Mouse (Mus musculus): ENCODE data around the gene Socs2. TPM values are rescaled to one million over a fixed set of nuclear protein-coding genes. Genes with fewer than 3 reads are reported as not detected.
"Not testable (repeated sequence)": the region's sequence is repeated elsewhere in the genome, so short reads cannot be mapped to it uniquely, and the experiment has no call there.

Gene Socs2
- total RNA-seq, 2 experiments from 2014 or later: 78.0 to 81.5 TPM

DNA sequence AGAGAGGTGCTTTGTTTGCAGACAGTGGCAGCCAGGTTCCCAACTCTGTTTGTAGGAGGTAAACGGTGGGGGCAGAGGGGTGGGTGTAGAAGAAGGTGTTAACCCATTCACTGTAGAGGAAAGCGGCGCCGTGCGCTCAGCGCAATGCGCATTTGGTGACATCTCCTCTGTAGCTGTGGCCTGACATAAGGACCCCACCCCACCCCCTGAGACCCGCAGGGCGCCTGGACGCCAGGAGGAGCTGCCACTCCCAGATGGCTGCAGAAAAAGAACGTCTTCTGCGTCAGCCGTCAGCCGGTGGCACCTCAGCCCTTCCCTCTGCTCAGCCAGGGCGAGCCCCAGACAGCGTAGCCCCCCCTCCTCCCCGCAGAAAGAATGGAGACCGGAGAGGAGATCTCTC is 18.5 kb downstream of the Socs2 start:
- intact Hi-C loops (cut with DNase I): no loop called here
- peak; percentile 37 for DNase-seq

DNA sequence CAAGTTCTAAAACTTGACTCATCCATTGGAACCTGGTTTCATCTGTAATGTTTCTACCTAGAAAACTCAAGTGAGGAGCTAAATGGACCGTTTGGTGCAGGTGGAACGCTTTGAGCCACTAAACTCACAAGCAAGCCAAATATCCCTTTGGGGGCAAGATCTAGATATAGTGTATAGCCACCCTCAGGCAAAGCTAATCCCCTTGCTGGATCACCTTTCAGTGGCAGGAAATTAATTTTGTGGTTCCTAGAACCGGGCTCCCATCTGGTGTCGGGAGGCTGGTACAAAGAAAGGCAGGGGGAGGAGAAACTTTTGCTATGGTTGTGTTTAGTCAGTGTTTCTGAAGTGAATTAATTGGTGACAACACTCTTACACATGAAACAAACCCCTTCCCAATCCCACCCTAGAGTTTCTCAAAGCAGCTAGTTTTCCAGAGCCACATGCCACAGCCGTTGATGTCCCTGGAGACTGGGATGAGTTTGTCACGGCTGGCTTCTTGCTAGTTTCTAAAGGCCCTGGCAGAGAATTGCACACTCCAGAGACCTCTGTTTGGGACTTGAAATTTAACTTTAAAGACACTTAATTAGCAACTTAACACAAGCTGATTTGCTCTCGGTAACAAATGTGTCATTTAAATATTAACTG is 19.7 kb downstream of the Socs2 start:
- no peak for DNase-seq
- intact Hi-C loops (cut with DNase I): no loop called here

DNA sequence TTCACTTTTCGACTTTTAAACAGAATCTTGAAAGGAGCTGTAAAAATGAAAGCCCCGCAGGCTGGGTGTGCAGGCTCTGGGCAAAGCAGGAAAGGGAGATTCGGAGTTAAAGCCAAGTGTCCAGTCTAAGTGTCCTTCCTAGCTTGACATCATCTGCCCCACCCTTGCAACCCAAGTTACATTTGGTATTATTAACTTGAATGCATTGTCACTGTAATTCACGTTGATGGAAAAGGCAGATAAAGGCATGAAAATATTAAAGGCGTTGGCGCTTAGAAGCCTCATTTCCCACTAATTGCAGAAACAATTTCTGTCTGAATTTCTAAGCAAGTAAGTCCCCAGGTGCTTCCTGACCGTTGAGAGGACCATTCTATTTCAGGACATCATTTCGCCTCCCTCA is 20.6 kb downstream of the Socs2 start:
- DNase-seq: no peak
- intact Hi-C loops (cut with DNase I): no loop called here

DNA sequence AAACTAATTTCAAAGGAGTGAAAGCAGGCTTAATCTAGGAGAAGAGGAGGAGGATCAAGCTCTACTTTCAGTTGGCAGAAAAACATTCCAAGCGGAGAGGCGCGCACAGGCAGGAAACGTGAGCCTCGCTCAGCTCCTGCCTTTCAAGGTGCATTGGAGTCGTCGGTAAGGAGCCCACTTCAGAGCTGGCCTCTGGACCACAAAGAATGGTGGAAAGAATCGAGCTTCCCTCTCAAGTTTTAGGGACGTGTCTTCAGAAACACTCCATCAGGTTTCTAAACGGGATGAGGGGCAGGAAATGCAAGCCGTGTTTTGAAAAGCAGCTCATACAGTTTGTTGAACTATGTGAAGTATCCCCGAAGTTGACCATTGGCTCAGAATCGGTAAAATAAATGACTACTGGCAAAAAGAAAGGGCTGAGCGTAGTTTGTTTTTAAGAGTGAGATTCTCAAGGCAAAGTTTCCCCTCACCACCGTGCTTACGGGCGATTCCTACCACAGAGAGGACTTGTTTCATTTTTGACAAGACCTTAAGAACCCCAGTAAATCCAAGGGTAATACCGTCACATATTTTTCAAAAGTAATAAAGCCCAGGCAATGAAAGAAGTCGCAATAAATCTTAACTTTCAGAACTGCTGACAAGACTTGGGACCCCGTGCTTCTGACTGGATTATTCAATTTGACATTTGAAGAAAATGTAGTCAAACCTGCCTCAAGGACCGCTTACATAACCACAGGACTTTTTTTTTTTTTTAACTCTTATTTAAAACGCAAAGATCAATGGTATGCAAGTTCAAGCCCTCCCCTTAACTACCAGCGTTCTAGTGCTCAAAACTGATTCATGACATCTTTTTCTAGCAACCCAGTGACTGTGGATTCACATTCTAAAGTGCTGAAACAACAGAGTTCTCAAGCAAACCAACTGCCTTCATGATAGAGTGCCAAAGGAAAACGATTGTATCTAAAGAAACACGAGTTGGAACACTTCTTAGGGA is 21.9 kb downstream of the Socs2 start:
- intact Hi-C loops (cut with DNase I): no loop called here

DNA sequence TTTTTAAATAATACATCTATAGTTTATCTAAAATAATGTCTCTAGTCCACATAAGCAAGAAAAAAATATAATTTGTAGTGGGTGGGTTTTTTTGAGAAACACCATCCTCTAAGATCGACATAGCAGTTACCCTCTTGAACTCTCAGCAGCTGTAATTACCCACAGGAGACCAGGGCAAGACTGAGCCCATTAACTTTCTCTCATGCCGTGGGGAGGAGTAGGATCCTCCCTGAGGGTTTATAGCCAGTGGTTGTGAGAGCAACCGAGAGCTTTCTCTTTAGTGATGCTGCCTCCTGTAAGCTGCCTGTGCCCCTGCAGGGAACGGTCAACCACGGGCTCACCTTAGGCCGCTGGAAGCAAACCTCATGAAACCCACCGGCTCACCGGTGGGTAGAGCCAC is 24.9 kb downstream of the Socs2 start:
- DNase-seq: no peak
- intact Hi-C loops (cut with DNase I): no loop called here

More for the DNA sequence above, 21.9 kb downstream of the Socs2 start:
- no peak for DNase-seq

DNA sequence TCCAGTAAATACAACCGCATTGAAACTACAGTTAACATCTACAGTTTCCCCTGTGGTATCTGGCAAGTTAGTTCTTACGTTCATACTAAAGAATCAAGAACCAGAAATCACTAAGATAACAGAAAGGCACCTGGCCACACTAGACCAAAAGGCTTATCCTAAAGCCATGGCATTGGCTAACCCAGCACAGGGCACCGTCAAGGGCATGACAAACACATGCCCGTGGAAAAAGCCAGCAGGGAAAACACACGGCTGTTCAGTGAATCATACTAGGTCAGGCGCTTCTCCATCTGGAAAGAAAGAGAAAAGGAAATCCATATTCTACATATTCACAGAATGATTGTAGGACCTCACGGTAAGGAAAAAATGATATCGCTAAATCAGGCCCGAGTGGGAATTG is 26.1 kb downstream of the Socs2 start:
- intact Hi-C loops (cut with DNase I): no loop called here
- no peak for DNase-seq

DNA sequence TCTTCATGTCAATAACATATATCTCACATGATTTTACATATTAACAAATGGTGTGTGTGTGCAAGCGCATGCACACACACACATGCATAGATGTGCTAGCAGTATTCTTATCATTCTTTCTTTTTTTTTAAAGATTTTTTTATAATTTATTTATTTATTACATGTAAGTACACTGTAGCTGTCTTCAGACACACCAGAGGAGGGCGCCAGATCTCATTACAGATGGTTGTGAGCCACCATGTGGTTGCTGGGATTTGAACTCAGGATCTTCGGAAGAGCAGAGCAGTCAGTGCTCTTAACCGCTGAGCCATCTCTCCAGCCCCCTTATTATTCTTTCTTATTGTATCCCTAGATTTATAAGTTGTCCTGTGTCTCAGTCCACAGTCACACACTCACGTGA is 27.2 kb downstream of the Socs2 start:
- DNase-seq; intact Hi-C loops (cut with DNase I): not testable (repeated sequence)

DNA sequence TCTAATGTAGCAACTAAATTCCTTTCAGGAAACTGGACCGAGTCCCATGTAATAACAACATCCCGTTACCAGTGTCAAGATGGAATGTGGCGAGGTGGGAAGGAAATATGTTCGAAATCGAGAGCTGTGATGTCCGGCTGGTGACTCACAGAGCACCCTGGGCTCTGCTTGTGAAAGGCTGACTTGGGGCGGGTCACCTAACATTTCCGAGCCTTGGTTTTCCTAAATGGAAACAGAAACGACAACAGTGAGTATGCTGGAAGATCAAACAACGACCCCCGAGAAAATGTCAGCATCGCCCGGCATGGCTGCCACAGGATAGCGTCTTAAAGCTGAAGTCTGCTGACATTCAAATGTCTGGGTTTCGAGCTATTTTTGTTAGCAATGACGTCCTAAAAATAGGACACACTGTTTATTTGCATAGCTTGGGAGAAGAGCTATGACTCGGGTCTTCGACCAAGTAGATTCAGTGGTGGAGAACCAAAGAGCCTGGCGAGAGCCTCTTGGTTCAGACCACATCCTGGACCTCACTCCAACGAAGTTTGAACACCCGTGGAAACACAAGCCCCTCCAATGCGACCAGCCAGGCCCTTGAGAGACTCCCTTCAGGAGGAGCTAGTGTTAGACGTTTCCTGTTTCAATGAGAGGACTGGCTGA is 28.0 kb downstream of the Socs2 start:
- intact Hi-C loops (cut with DNase I): no loop called here

DNA sequence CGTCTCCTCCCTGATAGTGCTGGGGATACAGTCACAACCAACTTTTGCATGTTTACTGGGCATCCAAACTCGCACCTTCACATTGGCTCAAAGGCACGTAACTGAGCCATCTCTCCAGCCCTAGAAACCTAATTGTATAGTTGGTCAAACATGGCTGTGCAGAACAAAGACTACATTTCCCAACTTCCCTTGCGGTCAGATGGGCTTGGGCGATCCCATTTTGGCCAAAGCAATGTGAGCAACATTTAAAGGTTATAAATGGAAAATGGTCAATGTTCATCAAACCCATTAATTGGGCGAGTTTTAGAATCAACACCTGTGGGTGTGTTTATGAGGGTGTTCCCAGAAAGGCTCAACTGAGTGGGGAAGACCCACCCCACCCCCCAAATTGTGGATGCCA is 30.5 kb downstream of the Socs2 start:
- intact Hi-C loops (cut with DNase I): no loop called here
- no peak for DNase-seq

More for the DNA sequence above, 28.0 kb downstream of the Socs2 start:
- DNase-seq: no peak

DNA sequence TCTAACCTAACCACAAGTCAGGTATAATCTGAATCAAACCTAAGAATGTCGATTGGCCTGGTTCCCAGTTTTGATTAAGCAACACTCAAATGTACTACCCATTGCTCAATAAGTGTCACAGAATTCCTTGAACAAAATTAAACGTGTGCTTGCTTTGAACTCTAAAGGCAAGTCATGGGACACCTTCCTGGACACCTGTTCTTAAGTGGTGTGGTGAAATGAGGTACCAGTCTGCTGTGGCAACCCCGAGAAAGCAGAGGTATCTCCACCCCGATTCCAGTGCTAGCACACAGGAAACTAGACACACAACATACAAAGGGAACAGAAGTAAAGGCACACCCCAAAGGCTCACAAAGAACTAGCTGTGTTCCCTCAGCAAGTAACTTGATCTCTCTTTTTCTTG is 31.2 kb downstream of the Socs2 start:
- intact Hi-C loops (cut with DNase I): no loop called here

DNA sequence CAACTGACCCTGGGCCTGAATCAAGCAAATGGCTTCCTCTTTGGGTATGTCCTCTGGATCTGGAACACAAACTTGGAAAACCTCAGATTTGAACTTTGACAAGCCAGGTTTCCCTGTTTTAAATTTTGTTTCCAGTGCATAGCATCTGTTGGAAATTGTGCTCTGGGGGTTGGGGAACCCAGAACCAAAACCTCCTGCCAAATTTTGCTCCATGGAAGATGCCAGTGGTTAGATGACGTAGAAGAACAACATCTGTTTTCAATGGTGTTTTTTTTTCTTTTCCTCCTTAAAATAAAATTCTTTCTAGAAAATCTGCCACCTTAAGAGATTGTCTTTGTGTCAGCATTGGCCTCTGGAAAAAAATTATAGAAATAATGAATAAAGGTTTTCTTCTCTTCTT is 31.9 kb downstream of the Socs2 start:
- intact Hi-C loops (cut with DNase I): no loop called here
- DNase-seq: no peak

More for the DNA sequence above, 31.2 kb downstream of the Socs2 start:
- no peak for DNase-seq

DNA sequence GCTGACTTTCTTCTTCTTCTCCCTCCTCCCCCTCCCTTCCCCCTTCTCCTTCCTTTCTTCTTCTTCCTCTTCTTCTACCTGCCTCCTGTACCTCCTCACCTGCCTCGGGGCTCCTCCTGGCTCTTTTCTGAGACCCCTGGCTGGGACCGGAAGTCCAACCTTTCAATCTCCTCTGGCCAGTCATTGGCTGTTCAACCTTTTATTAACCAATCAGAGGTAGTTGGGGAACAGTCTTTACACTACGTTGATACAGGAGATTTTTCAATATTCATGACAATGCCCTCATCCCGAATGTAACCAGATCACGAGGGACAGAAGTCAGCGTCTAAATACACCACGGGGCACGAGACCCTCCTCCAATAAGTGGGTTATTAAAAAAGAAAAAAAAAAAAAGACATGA is 32.5 kb downstream of the Socs2 start:
- intact Hi-C loops (cut with DNase I): no loop called here
- no peak for DNase-seq

DNA sequence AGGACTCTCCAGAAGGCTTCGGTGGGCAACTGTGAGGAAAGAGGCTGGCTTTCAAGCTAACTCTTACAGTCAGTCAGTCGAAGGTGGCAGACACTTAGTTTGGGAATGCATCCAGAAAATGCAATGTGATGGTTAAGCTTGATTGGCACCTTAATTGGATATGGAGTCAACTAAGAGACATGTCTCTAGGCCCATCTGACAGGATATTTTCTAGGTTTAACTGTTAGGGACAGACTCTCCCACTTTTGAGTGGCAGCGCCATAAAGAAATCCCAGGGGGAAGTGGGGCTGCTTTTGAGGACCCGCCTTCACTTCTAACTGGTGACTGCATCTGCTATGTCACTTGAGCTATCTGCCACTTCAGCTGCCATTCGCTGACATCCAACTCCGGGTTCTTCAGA is 43.6 kb downstream of the Socs2 start:
- intact Hi-C loops (cut with DNase I): no loop called here
- no peak for DNase-seq

DNA sequence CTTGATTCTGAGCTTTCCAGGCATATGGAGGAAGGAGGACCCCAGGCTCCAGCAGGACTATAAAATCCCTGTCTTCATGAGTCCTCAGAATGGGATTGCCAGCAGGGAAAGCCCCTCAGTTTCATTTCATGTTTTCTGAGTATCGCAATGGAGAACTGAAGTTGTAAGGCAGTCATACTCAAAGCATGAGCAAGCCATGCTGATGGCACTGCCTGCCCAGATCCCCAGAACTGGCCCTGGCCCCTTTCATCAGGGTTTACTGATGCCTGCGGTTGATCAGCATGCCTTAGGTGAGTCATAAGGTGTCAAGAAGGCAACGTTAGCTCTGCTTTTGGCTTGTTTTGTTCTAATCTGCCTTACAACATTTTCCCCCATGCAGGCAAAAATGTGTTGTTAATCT is 45.0 kb downstream of the Socs2 start:
- no peak for DNase-seq
- intact Hi-C loops (cut with DNase I): no loop called here

DNA sequence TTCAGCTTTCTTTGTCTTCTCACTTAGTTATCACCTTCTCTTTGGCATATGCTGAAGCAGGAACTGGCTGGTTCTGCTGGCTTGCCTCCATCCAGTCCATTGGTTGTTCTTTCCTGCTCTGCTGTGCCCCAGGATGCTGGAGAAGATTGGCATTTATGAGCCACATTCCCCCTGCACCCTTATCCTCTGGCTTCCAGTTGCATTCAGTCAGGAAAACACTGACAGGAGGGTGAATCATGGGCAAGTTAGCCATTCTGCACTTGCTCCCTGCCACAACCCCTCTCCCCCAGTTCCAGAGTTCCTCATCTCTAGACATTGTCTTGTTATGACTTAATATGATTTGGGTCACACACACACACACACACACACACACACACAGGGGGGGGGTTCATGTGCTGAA is 47.8 kb downstream of the Socs2 start:
- intact Hi-C loops (cut with DNase I): no loop called here
- no peak for DNase-seq

DNA sequence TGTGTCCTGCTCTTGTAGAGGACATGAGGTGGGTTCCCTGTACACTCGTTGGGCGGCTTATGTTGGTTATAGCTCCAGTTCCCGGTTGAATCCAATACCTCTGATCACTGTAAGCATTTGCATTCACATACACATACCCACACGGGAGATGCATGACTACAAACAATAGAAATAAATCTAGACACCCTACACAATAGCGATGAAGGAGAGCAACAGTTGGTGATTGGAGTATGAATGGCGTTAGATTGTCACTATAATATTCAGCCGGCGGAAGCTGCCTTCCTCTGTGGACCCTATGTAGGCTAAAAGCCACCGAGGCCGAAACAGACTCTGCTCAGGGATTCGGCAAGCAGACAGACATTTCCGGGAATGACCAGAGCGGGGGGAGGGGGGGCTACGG is 48.8 kb downstream of the Socs2 start:
- intact Hi-C loops (cut with DNase I): no loop called here
- DNase-seq: no peak

DNA sequence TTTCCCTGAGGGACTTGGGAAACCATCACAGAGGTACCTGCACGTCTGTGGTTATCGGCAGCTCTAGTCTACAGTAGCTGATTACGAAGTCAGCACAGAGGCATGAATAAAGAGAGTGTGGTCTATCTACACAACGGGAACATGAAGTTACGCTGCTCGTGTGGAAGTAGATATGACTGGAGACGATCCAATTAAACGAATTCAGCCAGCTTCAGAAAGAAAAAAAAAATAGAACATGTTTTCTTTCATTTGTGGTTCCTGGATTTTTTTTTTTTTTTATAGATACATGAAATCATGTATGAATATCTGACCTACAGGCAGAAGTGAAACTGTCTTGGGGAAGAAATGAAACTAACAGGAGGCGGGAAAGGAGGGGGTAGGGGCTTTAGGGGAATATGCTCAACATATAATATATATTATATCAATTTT is 49.3 kb downstream of the Socs2 start:
- DNase-seq: no peak
- intact Hi-C loops (cut with DNase I): no loop called here

DNA sequence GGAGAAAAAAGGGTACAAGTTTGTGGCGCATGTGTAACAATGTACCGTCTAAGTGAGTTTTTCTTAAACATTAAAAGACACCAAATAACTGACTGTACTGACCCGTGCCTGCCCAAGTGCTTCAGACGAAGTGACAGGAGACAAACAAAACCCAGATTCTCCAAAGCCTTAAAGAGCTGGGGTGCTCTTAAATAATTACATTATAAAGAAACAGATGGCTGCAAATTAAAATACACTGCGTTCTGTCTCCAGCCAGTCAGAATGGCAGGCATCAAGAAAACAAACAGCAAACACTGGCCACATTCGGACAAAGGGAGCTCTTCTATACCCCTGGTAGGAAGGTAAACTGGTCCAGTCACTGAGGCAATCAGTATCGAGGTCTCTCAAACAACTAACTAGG is 49.7 kb downstream of the Socs2 start:
- intact Hi-C loops (cut with DNase I): no loop called here

DNA sequence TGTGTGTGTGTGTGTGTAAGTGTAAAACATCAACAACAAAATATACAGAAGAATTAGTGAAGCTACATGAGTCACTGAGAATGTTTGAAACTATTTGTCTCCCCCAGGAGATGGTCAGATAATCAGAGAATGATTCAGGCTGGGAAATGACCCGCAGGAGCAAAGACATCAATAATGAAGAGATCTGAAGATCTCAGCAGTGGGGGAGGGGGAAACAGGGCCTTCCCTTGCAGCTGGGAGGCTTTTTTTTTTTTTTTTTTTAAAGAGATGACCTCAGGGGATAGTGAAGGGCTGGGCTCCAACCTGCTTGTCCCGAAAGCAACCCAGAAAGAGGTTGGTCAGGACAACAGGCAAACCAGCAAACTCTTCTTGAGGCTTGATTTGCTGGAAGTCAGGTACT is 54.7 kb downstream of the Socs2 start:
- intact Hi-C loops (cut with DNase I): no loop called here
- DNase-seq: no peak

More for the DNA sequence above, 49.7 kb downstream of the Socs2 start:
- no peak for DNase-seq

DNA sequence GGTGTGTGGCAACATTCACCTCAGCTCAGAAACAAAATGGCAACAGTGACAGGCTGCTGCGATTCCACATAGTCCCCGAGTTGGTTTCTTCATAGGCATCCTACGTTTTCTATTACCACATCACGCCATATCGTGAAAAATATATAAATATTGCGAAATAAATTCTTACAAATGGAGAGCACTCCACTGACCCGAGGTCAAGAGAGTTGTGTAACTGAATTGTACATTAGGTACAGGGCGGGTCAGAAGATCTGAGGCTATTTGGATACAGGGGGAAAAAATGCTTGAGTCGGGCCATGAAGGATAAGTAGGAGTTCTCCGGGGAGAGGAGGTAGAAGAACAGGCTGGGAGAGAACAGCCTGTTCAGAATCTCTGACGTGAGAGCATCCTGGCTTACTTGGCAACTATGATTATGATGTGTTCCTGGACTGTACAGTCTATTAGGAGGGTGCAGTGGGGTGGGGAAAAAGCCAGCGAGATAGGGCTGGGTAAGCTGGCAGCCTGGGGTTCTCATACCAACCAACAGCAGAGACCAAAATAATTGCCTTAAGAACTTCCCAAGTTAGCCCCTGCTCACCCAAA is 55.6 kb downstream of the Socs2 start:
- no peak for DNase-seq
- intact Hi-C loops (cut with DNase I): no loop called here

DNA sequence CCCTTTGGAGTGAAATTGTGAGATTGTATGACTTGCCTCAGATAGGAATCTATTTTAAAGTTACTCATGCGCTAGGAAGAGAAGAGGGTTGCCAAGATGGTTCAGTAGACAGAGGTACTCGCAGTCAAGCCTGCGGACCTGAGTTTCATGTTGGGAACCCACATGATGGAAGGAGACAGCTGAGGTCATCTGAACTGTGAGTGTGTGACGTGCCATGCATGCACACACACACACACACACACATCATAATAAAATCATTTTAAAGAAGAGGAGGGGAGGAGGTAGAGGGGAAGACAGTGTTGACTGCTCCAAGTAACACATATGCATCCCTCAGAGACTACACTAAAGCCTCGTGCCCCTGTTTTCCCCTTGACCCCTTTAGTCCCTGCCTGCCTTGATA is 56.9 kb downstream of the Socs2 start:
- intact Hi-C loops (cut with DNase I): no loop called here
- no peak for DNase-seq
